Mouse (Mus musculus): ENCODE measurements around the gene Abcc8. TPM values are rescaled to one million over a fixed set of nuclear protein-coding genes. Genes with fewer than 3 reads are reported as not detected.

The Abcc8 gene
- polyA plus RNA-seq (2014; fragmentation: Illumina TruSeq; extraction: RNeasy Lipid Tissue Mini Kit (QIAGEN cat#74804); ENCODE audit: low read depth, low replicate concordance): 4.9 TPM

GRCm38 (mm10) chr7:46179431-46180275, at the start of gene Abcc8:
Gene Abcc8 (minus strand): TSS chr7:46180033.

GRCm38 (mm10) chr7:46100563-46100962, 79.3 kb downstream of the Abcc8 start, which contains the start of gene Kcnj11:
Gene Kcnj11 (minus strand): TSS chr7:46100764.

Other genes starting within 250 kb of the Abcc8 start
- 0.09 TPM for gene Abcc6, start 149.7 kb downstream of the Abcc8 start, polyA plus RNA-seq (2014; fragmentation: Illumina TruSeq; extraction: RNeasy Lipid Tissue Mini Kit (QIAGEN cat#74804); ENCODE audit: low read depth, low replicate concordance)
- gene Nomo1, start 146.3 kb downstream of the Abcc8 start, polyA plus RNA-seq (2014; fragmentation: Illumina TruSeq; extraction: RNeasy Lipid Tissue Mini Kit (QIAGEN cat#74804); ENCODE audit: low read depth, low replicate concordance): 44.8 TPM
- 8.1 TPM for gene Kcnj11, start 79.3 kb downstream of the Abcc8 start, polyA plus RNA-seq (2014; fragmentation: Illumina TruSeq; extraction: RNeasy Lipid Tissue Mini Kit (QIAGEN cat#74804); ENCODE audit: low read depth, low replicate concordance)
- 3.0 TPM for gene Ush1c, start 58.5 kb upstream of the Abcc8 start, polyA plus RNA-seq (2014; fragmentation: Illumina TruSeq; extraction: RNeasy Lipid Tissue Mini Kit (QIAGEN cat#74804); ENCODE audit: low read depth, low replicate concordance)
- not detected for gene Otog, start 61.0 kb upstream of the Abcc8 start, polyA plus RNA-seq (2014; fragmentation: Illumina TruSeq; extraction: RNeasy Lipid Tissue Mini Kit (QIAGEN cat#74804); ENCODE audit: low read depth, low replicate concordance)
- not detected for gene Myod1, start 196.4 kb upstream of the Abcc8 start, polyA plus RNA-seq (2014; fragmentation: Illumina TruSeq; extraction: RNeasy Lipid Tissue Mini Kit (QIAGEN cat#74804); ENCODE audit: low read depth, low replicate concordance)
- not detected for gene Kcnc1, start 216.5 kb upstream of the Abcc8 start, polyA plus RNA-seq (2014; fragmentation: Illumina TruSeq; extraction: RNeasy Lipid Tissue Mini Kit (QIAGEN cat#74804); ENCODE audit: low read depth, low replicate concordance)